Mouse (Mus musculus) intestine, postnatal 0 days (tissue): Measurements from ENCODE around the gene Hs2st1. TPM values are rescaled to one million over a fixed set of nuclear protein-coding genes. Genes with fewer than 3 reads are reported as not detected.
A peak's percentile ranks its signal among the peaks of the same experiment; 100 is the strongest.

Experiments
- ATAC-seq: fragments of 200-750 bp; cut with Nextera tagmentation; 2 replicates; pipeline ENCODE4 v1.8.0; 2017; ENCODE audit warnings: mild to moderate bottlenecking, moderate TSS enrichment, moderate library complexity
- H3K27ac ChIP-seq: fragments of 300-500 bp; sonication (generic); 2 replicates; pipeline ENCODE4 v1.5.1; 2014; ENCODE audit warnings: mild to moderate bottlenecking, low read depth, low read length, moderate library complexity
- H3K27me3 ChIP-seq: fragments of 300-500 bp; sonication (generic); replicated peaks from 2 replicates; pipeline ENCODE4 v1.6.1; 2014; ENCODE audit warnings: low read length, mixed read lengths; ENCODE audit not compliant: control insufficient read depth, insufficient read depth
- H3K36me3 ChIP-seq: fragments of 300-500 bp; sonication (generic); 2 replicates; pipeline ENCODE4 v1.6.1; 2014; ENCODE audit warnings: mild to moderate bottlenecking, moderate library complexity; ENCODE audit not compliant: control insufficient read depth, insufficient read depth
- H3K4me1 ChIP-seq: fragments of 300-500 bp; sonication (generic); replicated peaks from 2 replicates; pipeline ENCODE4 v1.6.1; 2014; ENCODE audit warnings: antibody characterized with exemption, low read length, mixed read lengths; ENCODE audit not compliant: control insufficient read depth, insufficient read depth
- H3K4me2 ChIP-seq: fragments of 300-500 bp; sonication (generic); replicated peaks from 2 replicates; pipeline ENCODE4 v1.6.1; 2014; ENCODE audit warnings: low read depth, mild to moderate bottlenecking, moderate library complexity
- H3K4me3 ChIP-seq: fragments of 300-500 bp; sonication (generic); 2 replicates; pipeline ENCODE4 v1.5.1; 2014; ENCODE audit warnings: low read depth, low read length
- H3K9ac ChIP-seq: fragments of 300-500 bp; sonication (generic); 2 replicates; pipeline ENCODE4 v1.6.1; 2014; ENCODE audit warnings: mild to moderate bottlenecking, low read depth, low read length
- H3K9me3 ChIP-seq: fragments of 300-500 bp; sonication (generic); 2 replicates; pipeline ENCODE4 v1.6.1; 2016; ENCODE audit warnings: mixed run types; ENCODE audit not compliant: control insufficient read depth
- CTCF ChIP-seq: sonication (generic); IDR thresholded peaks from 2 replicates; pipeline ENCODE4 v1.5.1; 2016; ENCODE audit warnings: low read depth, mild to moderate bottlenecking, control low read depth, antibody characterized with exemption, moderate library complexity
- WGBS: fragments of 180-500 bp; shearing (Covaris S2); extraction: QIAGEN DNeasy Blood & Tissue Kit; methylation state at CpG from one replicate; pipeline ENCODE4 v1.1.7; 2014; 5-methylcytosine and 5-hydroxymethylcytosine counted together
- polyA plus RNA-seq: library from polyadenylated mRNA; unstranded; fragments of >200 nt; fragmentation: Nextera tagmentation; extraction: Ambion mirVana; gene quantifications from 2 replicates; pipeline ENCODE4 v1.2.1, GENCODE M21; 2015

Hs2st1 gene
- polyA plus RNA-seq, 1 experiment from 2014 or later, result 6.1 TPM

GRCm38 (mm10) chr3:144561511-144562250 is 8.3 kb downstream of the Hs2st1 start:
- 74% methylated on average over 22 of the region's 22 CpGs for WGBS
- H3K4me3 ChIP-seq, result no peak overlapping the region
- no peaks in the 10 kb centered on the region for H3K9me3 ChIP-seq
- H3K4me1 ChIP-seq, result 0 out of 2 replicates have a peak, but pooled peaks cover 9% of the 10 kb centered on the region
- TF ChIP-seq CTCF, result no peak
- no peak overlapping the region for H3K4me2 ChIP-seq
- no peaks in the 10 kb centered on the region for H3K36me3 ChIP-seq
- no peak overlapping the region for H3K9ac ChIP-seq
- no peaks in the 10 kb centered on the region for H3K27me3 ChIP-seq
- ATAC-seq, result no peak
- H3K27ac ChIP-seq, result no peak overlapping the region

GRCm38 (mm10) chr3:144558274-144558673 is 11.7 kb downstream of the Hs2st1 start:
- H3K27ac ChIP-seq, result no peak overlapping the region
- TF ChIP-seq CTCF, result no peak
- no peaks in the 10 kb centered on the region for H3K27me3 ChIP-seq
- no peaks in the 10 kb centered on the region for H3K9me3 ChIP-seq
- ATAC-seq, result peak; percentile 74
- WGBS, result 32% methylated on average over 5 of the region's 5 CpGs
- no peaks in the 10 kb centered on the region for H3K36me3 ChIP-seq
- peak overlapping the region; percentile 37 for H3K4me2 ChIP-seq
- no peak overlapping the region for H3K9ac ChIP-seq
- 0 out of 2 replicates have a peak, but pooled peaks cover 9% of the 10 kb centered on the region for H3K4me1 ChIP-seq
- H3K4me3 ChIP-seq, result no peak overlapping the region

- Histone ChIP-seq H3K4me1 (0 out of 2 replicates have a peak, but pooled peaks cover 9% of the 10 kb centered on the region), H3K36me3 (no peaks in the 10 kb centered on the region), H3K9me3 (no peaks in the 10 kb centered on the region), H3K27ac (no peak overlapping the region), H3K27me3 (no peaks in the 10 kb centered on the region), H3K4me3 (no peak overlapping the region), H3K4me2 (peak overlapping the region; percentile 43), H3K9ac (no peak overlapping the region)
- no peak for TF ChIP-seq CTCF
- 35% methylated on average over 16 of the region's 16 CpGs for WGBS
- ATAC-seq, result no peak
These were observed 13.2 kb downstream of the Hs2st1 start for GRCm38 (mm10) chr3:144556625-144557324.

GRCm38 (mm10) chr3:144555144-144555543 is 14.8 kb downstream of the Hs2st1 start:
- Histone ChIP-seq H3K4me3 (no peak overlapping the region), H3K4me1 (0 out of 2 replicates have a peak, but pooled peaks cover 9% of the 10 kb centered on the region), H3K27ac (no peak overlapping the region), H3K36me3 (no peaks in the 10 kb centered on the region), H3K9me3 (no peaks in the 10 kb centered on the region), H3K4me2 (no peak overlapping the region), H3K27me3 (no peaks in the 10 kb centered on the region), H3K9ac (no peak overlapping the region)
- ATAC-seq, result no peak
- no peak for TF ChIP-seq CTCF
- WGBS, result 76% methylated on average over 7 of the region's 7 CpGs

GRCm38 (mm10) chr3:144554503-144554902 is 15.5 kb downstream of the Hs2st1 start:
- 59% methylated on average over 9 of the region's 9 CpGs for WGBS
- Histone ChIP-seq H3K4me3 (no peak overlapping the region), H3K4me2 (no peak overlapping the region), H3K4me1 (0 out of 2 replicates have a peak, but pooled peaks cover 9% of the 10 kb centered on the region), H3K9ac (no peak overlapping the region), H3K27ac (no peak overlapping the region), H3K27me3 (no peaks in the 10 kb centered on the region), H3K36me3 (no peaks in the 10 kb centered on the region), H3K9me3 (no peaks in the 10 kb centered on the region)
- TF ChIP-seq CTCF, result no peak
- ATAC-seq, result peak; percentile 52; the same call in 1 of the 2 replicates

GRCm38 (mm10) chr3:144553942-144554341 is 16.0 kb downstream of the Hs2st1 start:
- no peak for ATAC-seq
- Histone ChIP-seq H3K4me1 (0 out of 2 replicates have a peak, but pooled peaks cover 5% of the 10 kb centered on the region), H3K27ac (no peak overlapping the region), H3K4me3 (no peak overlapping the region), H3K27me3 (no peaks in the 10 kb centered on the region), H3K36me3 (no peaks in the 10 kb centered on the region), H3K9ac (no peak overlapping the region), H3K4me2 (no peak overlapping the region), H3K9me3 (no peaks in the 10 kb centered on the region)
- TF ChIP-seq CTCF, result no peak
- WGBS, result 43% methylated on average over 7 of the region's 7 CpGs
